Mouse (Mus musculus): Measurements from ENCODE around the gene Cinp.

DNA sequence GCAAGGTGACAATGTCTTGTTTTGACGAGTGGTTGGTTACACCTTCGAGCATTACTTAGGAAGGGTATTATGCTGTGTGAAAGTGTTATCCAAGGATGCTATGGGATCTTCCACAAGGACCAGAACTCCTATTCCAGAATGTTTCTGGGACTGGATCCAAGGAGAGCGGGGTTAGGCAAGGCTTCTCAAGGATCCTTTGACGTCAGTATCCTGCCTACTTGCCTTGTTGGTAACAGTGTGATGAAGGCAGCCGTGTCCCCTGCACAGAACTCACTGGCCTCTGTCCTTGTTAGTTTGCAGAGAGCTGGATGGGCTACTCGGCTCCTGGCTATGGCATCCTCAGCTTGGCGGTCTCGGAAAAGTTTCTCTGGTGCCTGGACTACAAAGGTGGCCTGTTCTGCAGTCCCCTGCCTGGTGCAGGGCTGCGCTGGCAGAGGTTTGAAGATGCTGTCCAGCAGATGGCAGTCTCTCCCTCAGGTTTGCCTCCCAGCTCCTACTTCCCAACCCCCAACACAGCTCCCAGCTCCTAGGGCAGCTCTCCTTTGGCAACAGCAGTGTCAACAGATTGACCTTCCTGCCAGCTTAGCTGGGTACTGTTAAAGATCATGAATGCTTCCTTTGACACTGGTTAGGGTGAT lies 47.2 kb upstream of the Cinp start:
- peak; percentile 74 for TF ChIP-seq ZC3H11A (IDR thresholded peaks at IDR 0.05; ENCODE audit: borderline replicate concordance, low read depth, low read length)
- TF ChIP-seq MAFK (IDR thresholded peaks at IDR 0.05; ENCODE audit: insufficient read depth, low read depth, low read length), result no peak
- TF ChIP-seq ZNF384 (IDR thresholded peaks at IDR 0.05; ENCODE audit: low read depth, low read length), result no peak
